Comparison of ENCODE assay signal across 8 mouse cellular contexts in the genomic region with DNA sequence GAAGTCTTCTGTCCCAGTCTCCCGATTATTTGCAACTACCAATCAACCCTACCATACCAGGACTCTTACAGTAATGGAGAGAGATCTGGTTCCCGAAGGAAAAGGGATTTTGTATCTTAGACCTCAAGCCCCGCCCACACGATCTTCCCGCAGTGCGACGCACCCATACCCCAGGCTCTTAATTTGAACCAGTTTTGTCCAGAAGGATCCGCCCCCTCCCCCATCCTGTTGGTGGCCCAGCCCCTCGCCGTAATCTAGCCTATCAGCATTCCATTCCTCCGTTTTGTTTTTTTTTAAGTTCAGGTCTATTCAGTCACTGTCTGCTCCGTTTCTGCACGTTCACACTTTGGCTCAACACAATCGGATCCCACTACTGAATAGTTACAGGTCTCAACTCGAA. TPM values are rescaled to one million over a fixed set of nuclear protein-coding genes. Genes with fewer than 3 reads are reported as not detected.
DNase-seq lines count a peak whose midpoint lies in the region; ATAC-seq and TF ChIP-seq lines count a peak whose summit lies in the region.

No protein-coding gene starts in this region.

- H3K27ac ChIP-seq in brown adipose tissue, adult 24 weeks (replicated peaks; ENCODE audit: low read depth, low read length): 0 out of 2 replicates have a peak overlapping the region, but pooled peaks have one; percentile 76
- peak overlapping the region; percentile 91 for H3K27ac ChIP-seq in forebrain, postnatal 0 days (ENCODE audit: low read depth, low read length)
- H3K27ac ChIP-seq in intestine, postnatal 0 days (ENCODE audit: low read depth, low read length): peak overlapping the region; percentile 63
- H3K27ac ChIP-seq in liver, embryonic 13.5 days: peak overlapping the region; percentile 91

- DNase-seq in right cerebral cortex, adult 18-20 months: peak; percentile 46
- no peak for DNase-seq in right cerebral cortex, postnatal 25 days
- DNase-seq in forebrain, postnatal 0 days: peak; percentile 85
- DNase-seq in liver, embryonic 13.5 days: peak; percentile 86
- DNase-seq in neural tube, embryonic 10.5 days (ENCODE audit: extremely low spot score, low spot score): peak; percentile 88
- DNase-seq in thymus, postnatal 0 days (ENCODE audit: low spot score): peak; percentile 86

- peak overlapping the region; percentile 78 for H3K9ac ChIP-seq in forebrain, postnatal 0 days
- peak overlapping the region; percentile 82 for H3K9ac ChIP-seq in intestine, postnatal 0 days (ENCODE audit: low read depth, low read length)
- H3K9ac ChIP-seq in liver, embryonic 13.5 days: peak overlapping the region; percentile 79

- no peaks in the 10 kb centered on the region for H3K27me3 ChIP-seq in forebrain, postnatal 0 days (ENCODE audit: insufficient read depth, low read length)
- no peaks in the 10 kb centered on the region for H3K27me3 ChIP-seq in intestine, postnatal 0 days (replicated peaks; ENCODE audit: control insufficient read depth, insufficient read depth, low read length)
- no peaks in the 10 kb centered on the region for H3K27me3 ChIP-seq in liver, embryonic 13.5 days

- H3K36me3 ChIP-seq in forebrain, postnatal 0 days (ENCODE audit: insufficient read depth): peaks cover 31% of the 10 kb centered on the region
- peaks cover 37% of the 10 kb centered on the region for H3K36me3 ChIP-seq in intestine, postnatal 0 days (ENCODE audit: control insufficient read depth, insufficient read depth)
- H3K36me3 ChIP-seq in liver, embryonic 13.5 days: peaks cover 69% of the 10 kb centered on the region

- peak; percentile 77 for ATAC-seq in forebrain, postnatal 0 days
- ATAC-seq in intestine, postnatal 0 days: peak; percentile 9; the same call in 1 of the 2 replicates
- peak; percentile 64 for ATAC-seq in liver, embryonic 13.5 days (ENCODE audit: low read depth)

- no peak for TF ChIP-seq CTCF in forebrain, postnatal 0 days (IDR thresholded peaks at IDR 0.05; ENCODE audit: low read depth)
- no peak for TF ChIP-seq CTCF in intestine, postnatal 0 days (IDR thresholded peaks at IDR 0.05; ENCODE audit: low read depth)

- 0% methylated on average over 15 of the region's 15 CpGs for WGBS in forebrain, postnatal 0 days
- 0% methylated on average over 15 of the region's 15 CpGs for WGBS in intestine, postnatal 0 days
- under 1% methylated on average over 15 of the region's 15 CpGs for whole genome bisulfite sequencing in liver, embryonic 13.5 days (ENCODE audit: insufficient replicate concordance)

- H3K4me3 ChIP-seq in brown adipose tissue, adult 24 weeks (ENCODE audit: insufficient read depth, low read depth, low read length): peak overlapping the region; percentile 84
- H3K4me3 ChIP-seq in forebrain, postnatal 0 days (ENCODE audit: low read depth, low read length): peak overlapping the region; percentile 82
- H3K4me3 ChIP-seq in intestine, postnatal 0 days (ENCODE audit: low read depth, low read length): peak overlapping the region; percentile 74
- H3K4me3 ChIP-seq in liver, embryonic 13.5 days (replicated peaks): peak overlapping the region; percentile 71

- peaks cover 11% of the 10 kb centered on the region for H3K4me1 ChIP-seq in brown adipose tissue, adult 24 weeks (ENCODE audit: control insufficient read depth, insufficient read depth, insufficient read length, low read length)
- H3K4me1 ChIP-seq in forebrain, postnatal 0 days (ENCODE audit: insufficient read depth): peaks cover 16% of the 10 kb centered on the region
- peaks cover 6% of the 10 kb centered on the region; the same call in 1 of the 2 replicates for H3K4me1 ChIP-seq in intestine, postnatal 0 days (replicated peaks; ENCODE audit: control insufficient read depth, insufficient read depth, low read length)
- H3K4me1 ChIP-seq in liver, embryonic 13.5 days (replicated peaks): peaks cover 55% of the 10 kb centered on the region

- no peaks in the 10 kb centered on the region for H3K9me3 ChIP-seq in forebrain, postnatal 0 days (ENCODE audit: low read length)
- no peaks in the 10 kb centered on the region for H3K9me3 ChIP-seq in intestine, postnatal 0 days (ENCODE audit: control insufficient read depth)
- no peaks in the 10 kb centered on the region for H3K9me3 ChIP-seq in liver, embryonic 13.5 days (replicated peaks)

- peak overlapping the region; percentile 87 for H3K4me2 ChIP-seq in forebrain, postnatal 0 days (ENCODE audit: low read depth)
- H3K4me2 ChIP-seq in intestine, postnatal 0 days (replicated peaks; ENCODE audit: low read depth): peak overlapping the region; percentile 82
- peak overlapping the region; percentile 72 for H3K4me2 ChIP-seq in liver, embryonic 13.5 days

RNA-seq across cellular contexts. Expression of a gene that starts 0.9 kb away (rescaled TPM):
- polyA plus RNA-seq in brown adipose tissue, adult 24 weeks (2012; ENCODE audit: insufficient read depth, insufficient read length, missing spikeins): 59.3 and 60.2 TPM in 2 replicates
- 88.4 and 93.8 TPM in 2 replicates for total RNA-seq in forebrain, postnatal 0 days (2014; rRNA removed)
- 94.9 and 95.1 TPM in 2 replicates for polyA plus RNA-seq in forebrain, postnatal 0 days (2015; fragmentation: Nextera tagmentation; extraction: Ambion mirVana)
- polyA plus RNA-seq in intestine, postnatal 0 days (2015; fragmentation: Nextera tagmentation; extraction: Ambion mirVana): 55.2 and 65.2 TPM in 2 replicates
- polyA plus RNA-seq in liver, embryonic 13.5 days (2015; fragmentation: Nextera tagmentation; extraction: Ambion mirVana): 114 and 131 TPM in 2 replicates
- polyA plus RNA-seq in thymus, postnatal 0 days (2015; fragmentation: Nextera tagmentation; extraction: Ambion mirVana): 175 and 195 TPM in 2 replicates

RNA-seq across cellular contexts. Expression of a gene that starts 0.9 kb away (rescaled TPM):
- polyA plus RNA-seq in brown adipose tissue, adult 24 weeks (2012; ENCODE audit: insufficient read depth, insufficient read length, missing spikeins): 10.6 and 12.7 TPM in 2 replicates
- total RNA-seq in forebrain, postnatal 0 days (2014; rRNA removed): 12.5 and 17.0 TPM in 2 replicates
- polyA plus RNA-seq in forebrain, postnatal 0 days (2015; fragmentation: Nextera tagmentation; extraction: Ambion mirVana): 24.7 and 25.4 TPM in 2 replicates
- polyA plus RNA-seq in intestine, postnatal 0 days (2015; fragmentation: Nextera tagmentation; extraction: Ambion mirVana): 19.1 and 20.5 TPM in 2 replicates
- 26.1 and 30.2 TPM in 2 replicates for polyA plus RNA-seq in liver, embryonic 13.5 days (2015; fragmentation: Nextera tagmentation; extraction: Ambion mirVana)
- polyA plus RNA-seq in thymus, postnatal 0 days (2015; fragmentation: Nextera tagmentation; extraction: Ambion mirVana): 40.5 and 42.9 TPM in 2 replicates

RNA-seq across cellular contexts. Expression of a gene that starts 17.3 kb away (rescaled TPM):
- 22.7 and 24.0 TPM in 2 replicates for polyA plus RNA-seq in brown adipose tissue, adult 24 weeks (2012; ENCODE audit: insufficient read depth, insufficient read length, missing spikeins)
- total RNA-seq in forebrain, postnatal 0 days (2014; rRNA removed): 34.6 and 37.6 TPM in 2 replicates
- 24.0 and 24.2 TPM in 2 replicates for polyA plus RNA-seq in forebrain, postnatal 0 days (2015; fragmentation: Nextera tagmentation; extraction: Ambion mirVana)
- polyA plus RNA-seq in intestine, postnatal 0 days (2015; fragmentation: Nextera tagmentation; extraction: Ambion mirVana): 14.6 and 18.0 TPM in 2 replicates
- polyA plus RNA-seq in liver, embryonic 13.5 days (2015; fragmentation: Nextera tagmentation; extraction: Ambion mirVana): 4.1 and 4.5 TPM in 2 replicates
- 9.0 and 9.2 TPM in 2 replicates for polyA plus RNA-seq in thymus, postnatal 0 days (2015; fragmentation: Nextera tagmentation; extraction: Ambion mirVana)

RNA-seq across cellular contexts. Expression of a gene that starts 20.5 kb away (rescaled TPM):
- 0.55 TPM in 1 of 2 replicates, not detected in the other for polyA plus RNA-seq in brown adipose tissue, adult 24 weeks (2012; ENCODE audit: insufficient read depth, insufficient read length, missing spikeins)
- total RNA-seq in forebrain, postnatal 0 days (2014; rRNA removed): 3.7 and 5.2 TPM in 2 replicates
- polyA plus RNA-seq in forebrain, postnatal 0 days (2015; fragmentation: Nextera tagmentation; extraction: Ambion mirVana): 3.5 and 4.1 TPM in 2 replicates
- polyA plus RNA-seq in intestine, postnatal 0 days (2015; fragmentation: Nextera tagmentation; extraction: Ambion mirVana): 3.6 and 4.8 TPM in 2 replicates
- 0.58 and 0.62 TPM in 2 replicates for polyA plus RNA-seq in liver, embryonic 13.5 days (2015; fragmentation: Nextera tagmentation; extraction: Ambion mirVana)
- polyA plus RNA-seq in thymus, postnatal 0 days (2015; fragmentation: Nextera tagmentation; extraction: Ambion mirVana): 1.9 and 2.1 TPM in 2 replicates

RNA-seq across cellular contexts. Expression of a gene that starts 22.2 kb away (rescaled TPM):
- not detected in 2 replicates for polyA plus RNA-seq in brown adipose tissue, adult 24 weeks (2012; ENCODE audit: insufficient read depth, insufficient read length, missing spikeins)
- total RNA-seq in forebrain, postnatal 0 days (2014; rRNA removed): not detected in 2 replicates
- polyA plus RNA-seq in forebrain, postnatal 0 days (2015; fragmentation: Nextera tagmentation; extraction: Ambion mirVana): not detected in 2 replicates
- not detected in 2 replicates for polyA plus RNA-seq in intestine, postnatal 0 days (2015; fragmentation: Nextera tagmentation; extraction: Ambion mirVana)
- 5.6 and 6.8 TPM in 2 replicates for polyA plus RNA-seq in liver, embryonic 13.5 days (2015; fragmentation: Nextera tagmentation; extraction: Ambion mirVana)
- polyA plus RNA-seq in thymus, postnatal 0 days (2015; fragmentation: Nextera tagmentation; extraction: Ambion mirVana): not detected in 2 replicates

Comparison
In these comparisons a context has a peak if more than half of its experiments do, and no peak if none do; other contexts are left out.
1. ATAC-seq: peak in every context shown above with its lines; median percentile 77 in forebrain, postnatal 0 days; 64 in liver, embryonic 13.5 days; 9 in intestine, postnatal 0 days.